Mouse (Mus musculus) spleen, adult 18-20 months (tissue): ENCODE data around the gene Pspn.
A peak's percentile ranks its signal among the peaks of the same experiment; 100 is the strongest.

ENCODE experiments used
- DNase-seq, 2 experiments: peaks; one replicate each; pipeline ENCODE4 v3.0.0; 2022; ENCODE audit warnings: mixed read lengths in 2 of 2

Pspn gene

DNA sequence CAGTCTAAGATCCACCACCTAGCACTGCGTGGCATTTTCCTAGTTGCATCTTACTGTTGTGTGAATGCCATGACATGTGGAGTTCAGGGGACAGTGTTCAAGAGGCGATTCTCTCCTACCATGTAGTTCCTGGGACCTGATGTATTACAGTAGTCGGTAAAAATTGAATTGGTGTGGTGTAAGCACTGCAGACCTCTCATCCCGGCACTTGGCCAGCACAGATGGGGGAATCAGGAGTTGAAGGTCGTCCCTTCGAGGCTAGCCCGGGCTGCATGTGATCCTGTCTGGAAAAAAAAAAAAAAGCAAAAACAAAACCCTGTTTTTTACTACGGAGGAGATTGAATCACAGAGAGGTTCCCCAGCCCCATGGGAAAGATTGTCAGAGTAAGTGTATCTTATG, 4.8 kb downstream of the Pspn start:
- DNase-seq = no peak

DNA sequence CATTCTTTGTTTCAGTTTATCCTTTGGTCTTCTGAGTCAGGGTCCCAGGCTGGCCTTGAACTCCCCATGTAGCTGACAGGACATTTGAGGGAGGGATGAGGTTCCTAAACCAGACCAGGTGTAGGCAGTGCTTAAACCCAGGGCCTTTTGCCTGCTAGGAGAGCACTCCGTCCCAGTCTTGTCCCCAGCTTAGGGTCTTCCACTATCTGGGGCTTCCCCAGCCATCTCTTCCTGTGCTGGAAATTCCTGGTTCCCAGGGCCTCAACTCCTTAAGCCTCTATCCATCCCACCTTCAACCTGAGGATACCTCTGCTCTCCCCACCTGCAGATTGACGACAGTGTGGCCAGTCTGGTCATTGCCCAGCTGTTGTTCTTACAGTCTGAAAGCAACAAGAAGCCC, 8.9 kb downstream of the Pspn start:
- DNase-seq = peak in 1 of 2 experiments; percentile 5

DNA sequence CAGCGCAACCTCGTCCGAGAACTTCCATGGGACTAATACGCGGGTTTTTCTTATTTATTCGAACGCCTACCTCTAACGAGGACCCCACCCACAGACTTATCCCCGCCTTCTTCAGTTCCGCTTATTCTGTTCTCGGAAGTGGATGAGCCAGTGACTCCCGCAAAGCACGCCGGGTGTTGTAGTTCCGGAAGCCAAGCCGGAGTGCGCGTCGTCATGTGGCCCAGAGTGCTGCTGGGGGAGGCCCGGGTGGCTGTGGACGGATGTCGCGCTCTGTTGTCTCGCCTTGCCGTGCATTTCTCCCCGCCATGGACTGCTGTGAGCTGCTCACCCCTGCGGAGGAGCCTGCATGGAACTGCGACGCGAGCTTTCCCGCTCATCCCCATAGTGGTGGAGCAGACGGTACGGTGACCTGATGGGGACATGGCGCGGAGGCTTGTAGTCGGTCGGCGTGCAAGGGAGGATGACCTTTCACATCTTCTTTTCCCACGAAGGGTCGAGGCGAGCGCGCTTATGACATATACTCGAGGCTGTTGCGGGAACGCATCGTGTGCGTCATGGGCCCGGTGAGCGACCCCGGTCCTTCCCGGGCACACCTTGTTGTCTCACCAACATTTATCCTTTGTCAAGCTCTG, 9.6 kb downstream of the Pspn start, which contains the start of gene Clpp:
TSS of gene Clpp (plus strand) at position 191 of the 632 bp plus-strand sequence.
- DNase-seq = peak; percentile 91 to 95

DNA sequence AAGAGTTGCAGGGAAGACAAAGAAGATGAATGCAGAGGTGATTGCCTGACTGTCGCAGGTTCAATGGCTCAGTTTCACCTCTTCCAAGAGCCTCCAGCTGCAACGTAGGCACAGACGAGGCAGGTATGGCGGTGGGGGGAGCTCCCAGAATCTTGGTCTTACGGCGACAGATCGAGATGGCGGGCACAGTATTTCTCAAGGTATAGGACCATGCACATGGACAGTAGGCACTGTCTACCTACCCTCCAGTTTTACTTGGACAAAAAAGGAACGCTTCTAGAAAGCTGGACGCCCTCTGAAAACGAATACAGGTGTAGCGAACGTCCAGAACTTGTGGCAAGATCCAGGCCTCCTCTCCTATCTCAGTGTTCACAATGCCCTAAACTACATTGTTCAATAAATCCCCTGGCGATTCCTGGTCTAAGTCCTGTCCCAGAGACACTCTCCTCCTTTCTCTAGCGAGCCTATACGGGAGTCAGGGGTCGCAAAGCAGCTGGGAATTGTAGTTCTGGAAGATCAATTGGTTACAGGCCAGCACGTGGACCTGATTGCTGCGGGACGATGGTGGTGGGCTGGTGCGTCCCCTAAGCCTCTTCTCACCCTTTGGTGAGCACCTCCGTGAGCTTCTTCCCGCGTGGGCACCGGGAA, 10.2 kb downstream of the Pspn start:
- DNase-seq = no peak

DNA sequence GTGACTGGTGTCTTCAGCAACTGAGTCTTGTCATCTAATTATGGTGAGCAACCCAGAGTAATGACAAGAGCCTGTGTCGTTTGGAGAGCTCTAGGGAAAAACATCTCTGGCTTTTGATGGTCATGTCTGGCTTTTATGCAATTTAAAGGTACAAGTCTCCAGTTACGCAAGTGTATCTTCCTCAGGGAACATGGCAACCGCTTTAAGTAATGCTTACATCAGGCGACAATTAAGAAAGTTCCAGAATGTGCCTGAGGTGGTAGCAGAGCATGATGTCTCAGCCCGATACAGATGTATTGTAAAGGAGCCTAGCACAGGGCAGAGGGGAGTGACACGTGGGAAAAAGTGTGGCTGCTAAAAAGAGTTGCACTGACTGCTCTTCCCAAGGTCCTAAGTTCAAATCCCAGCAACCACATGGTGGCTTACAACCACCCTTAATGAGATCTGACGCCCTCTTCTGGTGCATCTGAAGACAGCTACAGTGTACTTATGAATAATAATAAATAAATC, 10.8 kb downstream of the Pspn start:
- no peak for DNase-seq

DNA sequence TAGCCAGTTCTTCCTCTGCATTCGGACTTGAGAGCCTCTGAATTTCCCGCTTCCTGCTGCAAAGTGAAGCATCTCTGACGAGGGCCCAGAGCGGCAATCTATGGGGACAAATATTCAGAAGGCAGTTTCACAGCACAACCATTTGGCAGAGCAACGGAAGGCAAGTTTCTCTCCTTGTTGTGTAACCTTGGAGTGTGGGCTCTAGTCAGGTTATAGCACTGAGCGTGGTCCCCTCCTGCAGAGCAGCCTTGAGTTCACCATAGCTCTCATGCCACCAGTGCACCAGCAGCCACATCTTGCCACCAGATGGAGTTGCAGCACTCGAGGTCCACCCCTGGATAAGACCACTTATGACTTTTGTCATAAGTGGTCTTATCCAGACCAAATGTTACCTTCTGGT, 11.4 kb downstream of the Pspn start:
- DNase-seq = no peak

DNA sequence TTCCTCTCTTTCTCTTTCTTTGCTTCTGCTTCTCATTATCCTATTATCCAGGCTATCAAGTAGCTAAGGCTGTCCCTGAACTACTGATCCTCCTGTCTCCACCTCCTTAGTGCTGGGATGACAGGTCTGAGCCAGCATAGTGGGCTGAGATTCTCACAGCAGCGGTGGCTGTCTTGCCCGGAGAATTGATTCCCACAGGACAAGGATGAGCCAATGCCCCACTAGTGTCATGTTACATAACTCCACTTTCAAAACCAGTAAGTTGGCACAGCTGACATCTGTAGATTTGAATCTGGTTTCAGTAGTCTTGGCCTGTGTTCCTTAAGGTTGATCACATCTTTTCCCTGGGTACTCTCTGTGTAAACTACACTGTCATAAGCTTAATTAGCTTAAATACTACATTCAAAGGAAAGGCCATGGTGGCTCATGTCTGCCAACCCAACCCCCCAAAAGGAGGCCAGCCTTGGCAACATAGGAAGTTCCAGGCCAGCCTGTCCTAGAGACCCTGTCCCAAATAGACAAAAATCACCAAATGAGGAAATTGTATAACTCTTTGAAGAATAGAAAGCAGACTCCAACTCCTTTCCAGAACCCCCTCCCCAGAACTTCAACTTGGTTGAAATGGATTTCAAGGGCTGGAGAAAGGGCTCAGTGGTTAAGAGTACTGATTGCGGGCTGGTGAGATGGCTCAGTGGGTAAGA, 13.6 kb downstream of the Pspn start:
- no peak for DNase-seq

DNA sequence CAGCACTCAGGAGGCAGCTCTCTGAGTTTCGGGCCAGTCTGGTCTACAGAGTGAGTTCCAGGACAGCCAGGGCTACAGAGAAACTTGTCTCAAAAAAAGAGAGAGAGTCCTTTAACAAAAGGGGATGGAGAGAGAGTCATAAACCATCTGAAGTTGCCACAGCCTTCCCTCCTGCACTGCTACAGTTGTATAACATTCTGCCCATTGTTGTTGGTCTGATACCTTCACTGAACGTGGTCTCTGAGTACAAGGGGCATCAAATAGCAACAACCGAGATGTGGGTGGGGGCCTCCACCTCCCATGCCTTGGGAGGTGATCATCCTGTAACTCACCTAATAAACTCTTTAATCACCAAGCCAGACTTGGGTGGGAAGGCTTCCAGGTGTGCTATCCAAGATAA, 14.2 kb downstream of the Pspn start:
- DNase-seq = no peak

DNA sequence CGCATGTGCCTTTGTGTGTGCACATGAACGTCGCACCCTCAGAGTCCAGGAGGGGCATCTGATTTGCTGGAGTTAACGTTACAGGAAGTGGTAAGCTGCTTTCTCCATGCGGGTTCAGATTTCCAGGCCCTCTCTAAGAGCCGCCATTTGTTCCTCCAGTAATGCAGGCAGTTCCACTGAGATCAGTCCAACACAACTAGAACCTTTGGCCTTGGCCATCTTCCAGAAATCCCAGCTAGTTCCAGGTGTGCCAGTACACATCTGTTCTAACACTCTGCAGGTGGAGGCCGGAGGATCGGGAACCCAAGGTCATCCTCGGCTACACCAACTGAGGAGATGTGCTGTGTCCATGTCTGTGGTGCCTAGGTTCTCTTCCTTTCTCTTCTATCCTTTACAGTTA, 14.9 kb downstream of the Pspn start:
- no peak for DNase-seq

DNA sequence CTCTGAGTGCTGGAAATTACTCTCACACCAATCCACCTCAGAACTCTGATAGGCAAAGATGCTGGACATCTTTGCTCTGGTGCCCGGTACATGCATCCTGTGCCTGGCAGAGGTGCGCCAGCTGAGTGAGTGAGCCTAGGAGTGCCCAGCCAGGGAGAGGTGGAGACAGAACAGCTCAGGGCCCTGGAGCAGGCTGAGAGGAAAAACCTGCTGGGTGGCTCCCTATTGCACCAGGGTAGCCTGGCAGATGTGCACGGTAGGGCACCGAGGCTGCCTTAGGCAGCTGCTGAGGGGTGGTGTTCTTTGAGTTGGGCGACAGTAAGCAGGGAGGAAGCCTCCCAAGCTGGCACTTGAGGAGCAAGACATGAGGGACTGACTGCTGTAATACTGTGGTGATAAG, 17.8 kb downstream of the Pspn start, which contains the start of gene Acer1:
TSS of gene Acer1 (minus strand) at position 114 of the 400 bp plus-strand sequence.
- DNase-seq = no peak

DNA sequence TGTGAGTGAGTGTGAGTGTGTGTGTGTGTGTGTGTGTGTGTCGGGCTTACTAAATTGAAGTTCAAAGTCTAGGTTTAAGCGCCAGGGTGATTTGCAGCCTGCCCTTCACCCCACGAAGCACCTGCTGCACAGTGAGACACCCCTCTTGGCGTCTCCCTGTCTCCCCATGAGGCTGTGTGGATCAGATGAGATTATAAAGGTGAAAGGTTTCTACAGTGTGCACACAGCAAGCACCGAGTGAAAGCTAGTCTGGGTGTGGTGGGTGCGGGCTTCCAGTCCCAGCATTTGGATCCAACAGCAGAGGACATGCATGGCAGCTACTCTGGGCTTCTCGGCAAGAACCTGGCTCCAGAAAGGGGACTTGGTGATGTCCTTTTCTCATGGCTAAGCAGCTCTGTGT, 18.8 kb downstream of the Pspn start:
- DNase-seq = no peak

DNA sequence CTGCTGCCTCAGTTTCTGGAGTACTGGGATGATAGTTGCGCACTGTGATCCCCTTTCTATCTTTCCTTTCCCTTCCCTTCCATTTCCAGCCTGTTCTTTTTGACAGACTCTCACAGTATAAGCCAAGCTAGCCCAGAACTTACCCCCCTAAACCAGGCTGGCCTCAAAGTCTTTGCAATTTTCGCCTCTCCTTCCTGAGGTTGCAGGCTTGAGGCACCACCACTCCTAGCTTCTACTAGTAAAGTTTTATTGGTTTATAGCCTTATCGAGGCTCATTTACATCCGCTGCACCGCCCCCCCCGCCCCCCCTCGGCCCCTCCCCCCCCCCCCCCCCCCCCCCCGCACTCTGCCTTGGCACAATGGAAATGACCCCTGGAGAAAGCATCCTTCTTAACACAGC, 20.3 kb downstream of the Pspn start:
- DNase-seq = no peak

DNA sequence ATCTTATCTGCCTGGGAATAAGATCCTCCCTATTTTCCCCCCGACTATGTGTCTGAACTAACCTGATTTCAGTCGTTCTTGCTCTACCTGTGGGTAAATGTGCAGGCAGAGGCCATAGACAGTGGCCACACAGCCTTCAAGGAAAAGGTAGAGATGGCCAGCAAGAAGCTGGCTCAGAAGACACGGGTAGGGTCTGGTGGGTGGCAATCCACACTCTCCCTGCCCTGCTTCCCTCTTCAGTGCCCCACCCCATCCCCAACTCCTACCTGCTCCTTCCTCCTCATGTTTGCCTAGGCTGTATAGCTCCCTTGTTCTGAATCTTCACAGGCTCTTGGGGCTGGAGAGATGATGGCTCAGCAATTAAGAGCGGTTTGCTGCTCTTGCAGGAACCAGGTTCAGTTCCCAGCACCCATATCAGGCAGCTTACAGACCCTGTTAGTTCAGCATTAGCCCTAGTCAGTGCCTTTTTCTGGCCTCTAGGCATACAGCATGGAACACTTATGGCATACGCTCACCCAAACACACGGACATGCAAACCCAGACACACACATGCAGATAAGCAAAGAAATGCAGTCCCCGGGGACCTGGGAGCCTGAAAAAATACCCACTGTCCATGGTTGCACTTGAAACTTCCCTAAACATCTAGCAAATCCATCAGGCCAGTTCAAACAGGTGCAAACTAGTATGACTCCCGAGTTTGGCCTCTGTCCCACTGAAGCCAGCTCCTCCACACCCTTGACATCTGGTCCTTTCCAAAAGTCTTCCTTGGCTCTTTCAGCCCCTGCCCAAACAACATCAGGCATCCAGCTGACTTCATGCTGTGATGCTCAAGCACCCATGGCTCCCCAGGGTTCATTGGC, 23.1 kb downstream of the Pspn start:
- DNase-seq = no peak

DNA sequence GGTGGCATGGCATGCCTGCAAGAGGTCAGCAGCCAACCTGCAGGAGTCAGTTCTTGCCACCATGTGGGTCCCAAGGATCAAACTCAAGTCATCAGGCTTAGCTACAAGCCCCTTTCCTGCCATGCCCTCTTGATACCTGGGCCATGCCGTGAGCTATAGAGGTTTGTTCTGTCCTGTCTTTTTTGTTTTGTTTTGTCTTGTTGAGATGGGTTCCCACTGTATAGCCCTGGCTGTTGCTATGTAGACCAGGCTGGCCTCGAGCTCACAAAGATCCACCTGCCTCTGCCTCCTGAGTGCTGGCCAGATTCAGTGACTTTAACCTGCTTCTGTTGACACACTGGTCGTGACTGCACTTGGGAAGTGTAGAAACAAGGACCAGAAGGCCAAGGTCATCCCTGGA, 24.4 kb downstream of the Pspn start:
- DNase-seq = no peak

DNA sequence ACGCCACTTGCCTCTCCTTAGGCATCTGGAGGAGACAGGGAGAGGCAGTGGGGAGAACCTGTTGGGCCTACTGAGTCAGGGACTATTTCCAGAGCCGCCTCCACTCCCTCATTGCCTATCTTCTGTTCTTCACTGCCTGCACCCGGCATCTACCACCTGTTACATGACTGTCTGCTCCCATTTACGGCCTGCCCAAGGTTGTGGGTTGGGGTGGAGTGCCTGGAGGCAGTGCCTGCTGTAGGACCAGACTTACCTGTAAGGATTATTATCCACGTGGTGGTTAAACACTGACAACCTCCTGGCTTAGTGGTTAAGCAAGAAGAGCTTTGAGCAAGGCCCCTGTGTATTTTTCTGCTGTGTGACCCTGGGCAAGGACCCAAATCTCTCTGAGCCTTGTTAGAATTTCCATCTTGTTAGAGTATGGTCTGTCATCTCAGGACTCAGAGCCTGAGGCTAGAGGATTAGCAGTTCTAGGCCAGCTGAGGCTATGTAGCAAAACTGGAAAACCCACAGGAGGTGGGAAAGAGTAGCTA, 25.0 kb downstream of the Pspn start:
- DNase-seq = no peak

DNA sequence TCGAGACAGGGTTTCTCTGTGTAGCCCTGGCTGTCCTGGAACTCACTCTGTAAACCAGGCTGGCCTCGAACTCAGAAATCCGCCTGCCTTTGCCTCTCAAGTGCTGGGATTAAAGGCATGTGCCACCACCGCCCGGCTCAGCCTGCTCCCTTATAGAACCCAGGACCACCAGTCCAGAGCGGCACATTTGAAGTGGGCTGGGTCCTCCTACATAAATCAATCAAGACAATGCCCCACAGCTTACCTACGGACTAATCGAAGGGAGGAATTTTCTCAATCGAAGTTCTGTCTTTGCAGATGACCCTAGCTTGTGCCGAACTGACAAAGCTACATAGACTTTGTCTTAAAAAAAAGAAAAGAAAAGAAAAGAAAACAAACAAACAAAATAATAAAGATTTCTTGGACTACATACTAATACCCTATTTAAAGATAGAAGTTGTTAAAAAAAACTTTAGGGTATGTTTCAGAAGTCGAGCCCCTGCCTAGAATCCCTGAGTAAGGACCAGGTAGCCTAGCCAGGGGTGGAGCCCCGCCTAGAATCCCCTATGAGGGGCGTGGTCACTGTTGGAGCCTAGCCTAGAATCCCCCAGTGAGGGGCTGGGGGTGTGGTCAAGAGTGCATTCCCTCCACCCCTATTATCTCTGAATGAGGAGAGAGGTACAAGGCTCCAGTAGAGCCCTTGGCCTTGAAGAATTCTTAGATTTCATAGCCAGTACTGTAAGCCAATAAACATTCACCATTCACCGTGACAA, 25.7 kb downstream of the Pspn start:
- no peak for DNase-seq

DNA sequence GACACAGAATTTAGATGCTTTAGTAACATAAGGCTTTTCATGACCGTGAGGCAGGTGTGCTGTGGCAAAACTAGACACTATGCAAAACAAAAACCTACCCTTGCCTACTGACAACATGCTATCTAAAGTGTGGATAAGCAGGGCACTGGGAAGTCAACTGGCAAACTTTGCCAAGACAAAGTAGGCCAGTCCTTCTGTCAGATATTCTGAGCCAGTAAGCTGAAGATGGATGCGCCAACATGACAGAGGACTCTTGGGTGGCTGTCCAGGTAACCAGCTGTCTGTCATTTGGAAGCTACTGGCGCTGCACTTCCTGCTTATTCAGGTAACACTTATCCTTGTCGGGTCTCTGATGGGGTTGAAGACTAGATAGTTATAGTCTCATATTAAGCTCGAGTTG, 29.7 kb downstream of the Pspn start:
- DNase-seq = no peak

DNA sequence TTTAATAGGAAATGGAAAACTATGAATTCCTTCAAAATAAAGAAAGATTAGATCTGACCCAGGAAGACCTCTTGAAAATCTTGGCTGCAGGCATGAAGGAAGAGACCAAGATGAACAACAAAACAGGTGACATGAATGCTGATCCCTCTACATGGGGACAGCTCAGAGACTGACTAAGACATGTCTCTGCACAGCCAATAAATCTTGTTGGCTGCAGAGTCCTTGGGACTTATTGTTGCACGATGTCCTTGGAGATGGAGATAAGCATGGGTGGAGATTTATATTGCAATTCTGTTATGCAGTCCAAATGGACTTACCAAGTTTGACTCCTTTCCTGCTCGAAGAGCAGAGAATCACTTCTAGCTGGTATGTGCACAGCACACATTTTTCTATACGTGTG, 30.5 kb downstream of the Pspn start:
- no peak for DNase-seq

DNA sequence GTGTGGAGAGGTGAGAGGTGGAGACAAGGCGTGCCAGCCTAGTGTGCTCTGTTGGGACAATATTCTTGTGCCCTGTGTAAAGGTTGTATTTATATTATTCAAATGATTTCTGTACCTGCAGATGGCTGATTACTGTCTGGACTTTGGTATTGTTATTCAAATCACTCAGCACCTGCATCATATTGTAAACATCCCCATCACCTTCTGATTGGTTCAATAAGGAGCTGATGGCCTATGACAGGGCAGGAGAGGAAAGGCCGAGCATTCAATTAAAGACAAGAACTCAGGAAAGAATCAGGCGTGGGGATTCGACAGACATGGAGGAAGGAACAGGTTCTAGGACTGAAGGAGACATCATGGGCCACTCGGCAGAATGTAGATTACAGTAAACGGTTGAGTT, 36.2 kb downstream of the Pspn start:
- DNase-seq = no peak

DNA sequence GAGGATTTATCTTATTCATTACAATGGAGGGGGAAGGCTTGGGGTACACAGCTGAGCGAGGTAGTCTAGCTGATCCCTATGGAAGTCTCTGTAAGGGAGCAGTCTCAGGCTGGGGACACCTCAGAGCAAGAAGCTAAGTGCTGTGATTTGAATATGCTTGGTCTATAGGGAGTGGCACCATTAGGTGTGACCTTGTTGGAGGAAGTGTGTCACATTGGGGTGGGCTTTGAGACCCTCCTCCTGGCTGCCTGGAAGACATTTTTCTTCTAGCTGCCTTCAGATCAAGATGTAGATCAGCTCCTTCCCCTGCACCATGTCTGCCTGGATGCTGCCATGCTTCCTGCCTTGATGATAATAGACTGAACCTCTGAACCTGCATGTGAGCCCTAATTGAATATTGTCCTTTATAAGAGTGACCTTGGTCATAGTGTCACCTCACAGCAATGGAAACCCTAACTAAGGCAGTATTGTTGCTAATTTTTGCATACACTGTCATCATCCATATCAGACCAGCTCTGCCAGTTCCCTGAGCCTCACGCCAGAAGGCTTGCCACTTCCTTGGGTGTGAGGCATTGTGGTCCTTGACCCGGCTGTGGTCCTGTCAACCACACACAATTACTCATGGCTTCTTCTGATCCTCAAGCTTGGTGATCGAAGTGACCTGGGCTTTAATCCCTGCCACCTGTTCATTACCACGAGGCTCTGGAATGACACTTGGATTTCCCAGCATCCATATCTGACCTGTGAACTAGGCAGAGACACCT, 37.0 kb downstream of the Pspn start:
- DNase-seq = no peak

DNA sequence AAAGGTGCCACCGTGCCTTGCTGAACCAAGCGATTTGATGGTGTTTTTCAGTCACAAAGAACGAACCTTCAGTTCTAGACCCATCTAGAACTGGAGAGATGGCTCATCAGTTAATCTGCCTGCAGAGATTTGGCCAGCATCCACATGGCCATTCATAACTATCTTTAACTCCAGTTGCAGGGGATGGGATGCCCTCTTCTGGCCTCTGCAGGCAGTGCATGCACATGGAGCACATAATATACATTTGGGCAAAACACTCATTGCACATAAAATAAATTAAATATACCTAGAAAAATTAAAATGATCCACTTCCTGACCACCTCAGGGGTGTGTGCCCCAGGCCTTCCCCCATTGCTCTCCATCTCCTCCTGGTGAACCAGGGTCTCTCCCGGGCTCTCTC, 37.9 kb downstream of the Pspn start:
- DNase-seq = no peak
